Comparison of ENCODE assay signal across 20 mouse cellular contexts in genomic region chr8:105309142-105309847, GRCm38 (mm10). TPM values are rescaled to one million over a fixed set of nuclear protein-coding genes. Genes with fewer than 3 reads are reported as not detected.
A peak's percentile ranks its signal among the peaks of the same experiment; 100 is the strongest.
DNase-seq lines count a peak whose midpoint lies in the region; ATAC-seq lines count a peak whose summit lies in the region.
"Had no signal": no experiment of that assay in that cellular context is flagged by ENCODE, and none has a peak within 500 bp of the region (broad histone marks: within the 10 kb centered on the region; RNA-seq: fewer than 3 reads in every experiment).

No protein-coding gene starts in this region.

- no peak for ATAC-seq in erythroid progenitor cell, adult 5-6 weeks (replicated peaks; ENCODE audit: low FRiP score, poor library complexity, severe bottlenecking)
- ATAC-seq: CD4-positive, CD25-positive, alpha-beta regulatory T cell, adult 4 months; forebrain, postnatal 0 days; intestine, embryonic 16.5 days; lung, postnatal 0 days had no signal

- peak; percentile 66 for DNase-seq in left cerebral cortex, postnatal 4 days
- no peak for DNase-seq in left cerebral cortex, postnatal 10 days (ENCODE audit: extremely low spot score in 1 of 2, low spot score in 2 of 2)
- DNase-seq in cerebellum, adult 11-12 months, result peak; percentile 98
- DNase-seq in cerebellum, adult 9-10 months, result peak; percentile 96
- DNase-seq in cerebellum, postnatal 36 days, result peak; percentile 93 to 95
- DNase-seq in thymus, postnatal 10 days (ENCODE audit: low spot score in 2 of 2), result no peak
- DNase-seq: adrenal gland, postnatal 36 days; embryo, embryonic 11 days; forebrain, postnatal 0 days; gastrocnemius, postnatal 10 days; heart, postnatal 36 days; kidney, adult 8-10 months; kidney, postnatal 4 days; liver, embryonic 13.5 days; lung, adult 18-20 months; midbrain, embryonic 14.5 days had no signal

- intact Hi-C loops in left cerebral cortex, postnatal 4 days (cut with DNase I), result no loop called here
- intact Hi-C loops in left cerebral cortex, postnatal 10 days (cut with DNase I), result no loop called here

RNA-seq across cellular contexts. Expression of gene Elmo3, which starts 3.9 kb away (rescaled TPM):
- 1 to 10 TPM in 1 of 2 experiments, under 1 TPM in 1; 0.85 to 1.1 TPM for total RNA-seq in left cerebral cortex, postnatal 4 days (2021)
- under 1 TPM; 0.41 to 0.83 TPM for total RNA-seq in left cerebral cortex, postnatal 10 days (2021)
- total RNA-seq in erythroid progenitor cell, adult 5-6 weeks (2015; ENCODE audit: low replicate concordance), result 10.1 and 18.7 TPM in 2 replicates
- total RNA-seq in erythroid progenitor cell, adult 5-6 weeks (2017; ENCODE audit: low replicate concordance), result 14.0 and 21.9 TPM in 2 replicates

RNA-seq across cellular contexts. Expression of gene E2f4, which starts 11.8 kb away (rescaled TPM):
- 10 to 100 TPM; 33.7 to 33.8 TPM for total RNA-seq in left cerebral cortex, postnatal 4 days (2021)
- total RNA-seq in left cerebral cortex, postnatal 10 days (2021), result 10 to 100 TPM; 29.6 to 30.2 TPM
- 632 and 674 TPM in 2 replicates for total RNA-seq in erythroid progenitor cell, adult 5-6 weeks (2015; ENCODE audit: low replicate concordance)
- total RNA-seq in erythroid progenitor cell, adult 5-6 weeks (2017; ENCODE audit: low replicate concordance), result 268 and 326 TPM in 2 replicates

RNA-seq across cellular contexts. Expression of gene Exoc3l, which starts 13.4 kb away (rescaled TPM):
- 1 to 10 TPM; 6.0 to 7.2 TPM for total RNA-seq in left cerebral cortex, postnatal 4 days (2021)
- 1 to 10 TPM; 4.2 to 4.3 TPM for total RNA-seq in left cerebral cortex, postnatal 10 days (2021)
- 3.2 TPM in 1 of 2 replicates, not detected in the other for total RNA-seq in erythroid progenitor cell, adult 5-6 weeks (2015; ENCODE audit: low replicate concordance)
- 8.5 and 18.6 TPM in 2 replicates for total RNA-seq in erythroid progenitor cell, adult 5-6 weeks (2017; ENCODE audit: low replicate concordance)

RNA-seq across cellular contexts. Expression of gene Lrrc29, which starts 16.8 kb away (rescaled TPM):
- 1 to 10 TPM; 4.0 to 5.0 TPM for total RNA-seq in left cerebral cortex, postnatal 4 days (2021)
- 1 to 10 TPM; 5.4 to 5.6 TPM for total RNA-seq in left cerebral cortex, postnatal 10 days (2021)
- 23.4 and 26.8 TPM in 2 replicates for total RNA-seq in erythroid progenitor cell, adult 5-6 weeks (2015; ENCODE audit: low replicate concordance)
- total RNA-seq in erythroid progenitor cell, adult 5-6 weeks (2017; ENCODE audit: low replicate concordance), result 24.8 and 31.7 TPM in 2 replicates

RNA-seq across cellular contexts. Expression of gene Tmem208, which starts 16.9 kb away (rescaled TPM):
- total RNA-seq in left cerebral cortex, postnatal 4 days (2021), result 10 to 100 TPM; 53.7 to 58.3 TPM
- total RNA-seq in left cerebral cortex, postnatal 10 days (2021), result 10 to 100 TPM; 47.4 to 47.9 TPM
- 67.9 and 68.8 TPM in 2 replicates for total RNA-seq in erythroid progenitor cell, adult 5-6 weeks (2015; ENCODE audit: low replicate concordance)
- total RNA-seq in erythroid progenitor cell, adult 5-6 weeks (2017; ENCODE audit: low replicate concordance), result 18.1 and 30.2 TPM in 2 replicates

Comparison
In these comparisons a context has a peak if more than half of its experiments do, and no peak if none do; other contexts are left out.
1. DNase-seq: peak in left cerebral cortex, postnatal 4 days (single experiment), cerebellum, adult 11-12 months (single experiment), cerebellum, adult 9-10 months (single experiment) and cerebellum, postnatal 36 days (2 of 2); none in left cerebral cortex, postnatal 10 days (0 of 2) and thymus, postnatal 10 days (0 of 2).
2. RNA of gene Elmo3, which starts 3.9 kb away (total RNA-seq): 10.1 to 21.9 TPM in erythroid progenitor cell, adult 5-6 weeks; 0.85 to 1.1 TPM in left cerebral cortex, postnatal 4 days and 0.41 to 0.83 TPM in left cerebral cortex, postnatal 10 days; every median in the first group is over 4 times any median in the second.
3. RNA of gene E2f4, which starts 11.8 kb away (total RNA-seq): 268 to 674 TPM in erythroid progenitor cell, adult 5-6 weeks; 33.7 to 33.8 TPM in left cerebral cortex, postnatal 4 days and 29.6 to 30.2 TPM in left cerebral cortex, postnatal 10 days; every median in the first group is over 4 times any median in the second.